Mouse (Mus musculus): Measurements from ENCODE around the gene Zfp980. TPM values are rescaled to one million over a fixed set of nuclear protein-coding genes. Genes with fewer than 3 reads are reported as not detected.

Gene Zfp980
- polyA plus RNA-seq, 1 experiment: 0.04 TPM

Other genes starting within 250 kb of the Zfp980 start
- gene Zfp990, start 159.9 kb upstream of the Zfp980 start, polyA plus RNA-seq (2012; fragmentation: generic; extraction: Trizol): 0.08 TPM
- gene Gm13212, start 85.5 kb upstream of the Zfp980 start, polyA plus RNA-seq (2012; fragmentation: generic; extraction: Trizol): 0.49 TPM
- gene Zfp986, start 198.1 kb downstream of the Zfp980 start, polyA plus RNA-seq (2012; fragmentation: generic; extraction: Trizol): not detected

All from C2C12 (cell line).